Mouse (Mus musculus) hindbrain, embryonic 16.5 days (tissue): ENCODE measurements around the gene Slc25a39. TPM values are rescaled to one million over a fixed set of nuclear protein-coding genes. Genes with fewer than 3 reads are reported as not detected.

ENCODE experiments used
- ATAC-seq: fragments of 200-750 bp; cut with Nextera tagmentation; 2 replicates; pipeline ENCODE4 v1.8.0; 2017; ENCODE audit warnings: moderate TSS enrichment, moderate library complexity
- H3K27ac ChIP-seq: fragments of 300-500 bp; sonication (generic); 2 replicates; pipeline ENCODE4 v1.5.1; 2014; ENCODE audit warnings: low read depth, mild to moderate bottlenecking, control low read depth, low read length, moderate library complexity
- H3K27me3 ChIP-seq: fragments of 300-500 bp; sonication (generic); replicated peaks from 2 replicates; pipeline ENCODE4 v1.6.1; 2014; ENCODE audit warnings: low read length; ENCODE audit not compliant: control insufficient read depth, insufficient read depth
- H3K36me3 ChIP-seq: fragments of 300-500 bp; sonication (generic); 2 replicates; pipeline ENCODE4 v1.6.1; 2014; ENCODE audit warnings: mild to moderate bottlenecking, low read length, moderate library complexity, mixed read lengths; ENCODE audit not compliant: control insufficient read depth, insufficient read depth
- H3K4me1 ChIP-seq: fragments of 300-500 bp; sonication (generic); 2 replicates; pipeline ENCODE4 v1.6.1; 2014; ENCODE audit warnings: low read depth, low read length; ENCODE audit not compliant: control insufficient read depth, insufficient read depth
- H3K4me2 ChIP-seq: fragments of 300-500 bp; sonication (generic); 2 replicates; pipeline ENCODE4 v1.6.1; 2014; ENCODE audit warnings: mild to moderate bottlenecking, low read length, control low read depth, moderate library complexity
- H3K4me3 ChIP-seq: fragments of 300-500 bp; sonication (generic); 2 replicates; pipeline ENCODE4 v1.5.1; 2014; ENCODE audit warnings: mild to moderate bottlenecking, low read length, control low read depth, moderate library complexity
- H3K9ac ChIP-seq: fragments of 300-500 bp; sonication (generic); 2 replicates; pipeline ENCODE4 v1.6.1; 2014; ENCODE audit warnings: low read depth, mild to moderate bottlenecking, control low read depth, low read length, moderate library complexity
- H3K9me3 ChIP-seq: fragments of 300-500 bp; sonication (generic); 2 replicates; pipeline ENCODE4 v1.6.1; 2014; ENCODE audit warnings: mild to moderate bottlenecking, low read length, moderate library complexity; ENCODE audit not compliant: control insufficient read depth
- WGBS: fragments of 180-500 bp; shearing (Covaris S2); extraction: QIAGEN DNeasy Blood & Tissue Kit; methylation state at CpG from one replicate; pipeline ENCODE4 v1.1.7; 2014; 5-methylcytosine and 5-hydroxymethylcytosine counted together
- polyA plus RNA-seq: library from polyadenylated mRNA; unstranded; fragments of >200 nt; fragmentation: Nextera tagmentation; extraction: Ambion mirVana; gene quantifications from 2 replicates; pipeline ENCODE4 v1.2.1, GENCODE M21; 2015

Slc25a39 gene
- polyA plus RNA-seq, 1 experiment from 2014 or later: 187 TPM

DNA sequence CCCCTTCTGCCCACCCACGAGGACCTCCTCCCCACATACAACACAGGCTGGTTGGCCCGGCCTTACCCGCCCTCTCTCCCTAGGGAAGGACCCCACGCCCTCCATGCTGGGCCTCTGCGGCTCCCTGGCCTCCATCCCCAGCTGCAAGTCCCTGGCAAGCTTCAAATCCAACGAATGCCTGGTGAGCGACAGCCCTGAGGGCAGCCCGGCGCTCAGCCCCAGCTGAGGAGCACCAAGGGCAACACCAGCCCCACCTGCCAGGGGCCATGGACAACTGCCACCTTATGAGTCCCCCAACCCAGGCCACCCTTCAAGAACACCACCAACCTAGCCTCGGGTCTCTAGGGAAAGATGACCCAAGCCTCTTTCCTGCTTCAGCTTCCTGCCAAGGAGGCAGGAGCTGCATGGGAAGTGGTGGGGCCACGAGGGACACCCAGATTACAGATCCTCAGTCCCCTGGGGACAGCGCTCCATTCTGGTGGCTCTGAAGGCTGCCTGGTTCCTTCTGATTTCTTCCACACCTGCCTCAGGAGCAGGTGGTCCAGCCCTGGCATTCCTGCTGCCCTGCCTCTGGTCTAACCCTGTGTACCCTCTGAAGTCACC, 5.7 kb downstream of the Slc25a39 start:
- H3K27ac ChIP-seq: no peak overlapping the region
- no peak for ATAC-seq
- peaks cover 33% of the 10 kb centered on the region for H3K4me1 ChIP-seq
- 41% methylated on average over 12 of the region's 12 CpGs for WGBS
- H3K9me3 ChIP-seq: no peaks in the 10 kb centered on the region
- no peak overlapping the region for H3K4me2 ChIP-seq
- H3K36me3 ChIP-seq: peaks cover 39% of the 10 kb centered on the region
- H3K4me3 ChIP-seq: no peak overlapping the region
- H3K27me3 ChIP-seq: no peaks in the 10 kb centered on the region
- H3K9ac ChIP-seq: no peak overlapping the region

GRCm38 (mm10) chr11:102400513-102401084, 7.1 kb downstream of the Slc25a39 start:
- no peaks in the 10 kb centered on the region for H3K9me3 ChIP-seq
- H3K27me3 ChIP-seq: no peaks in the 10 kb centered on the region
- H3K4me3 ChIP-seq: no peak overlapping the region
- H3K4me2 ChIP-seq: no peak overlapping the region
- H3K9ac ChIP-seq: no peak overlapping the region
- WGBS: 39% methylated on average over 12 of the region's 12 CpGs
- peaks cover 39% of the 10 kb centered on the region for H3K36me3 ChIP-seq
- H3K27ac ChIP-seq: no peak overlapping the region
- ATAC-seq: no peak
- H3K4me1 ChIP-seq: peaks cover 35% of the 10 kb centered on the region

DNA sequence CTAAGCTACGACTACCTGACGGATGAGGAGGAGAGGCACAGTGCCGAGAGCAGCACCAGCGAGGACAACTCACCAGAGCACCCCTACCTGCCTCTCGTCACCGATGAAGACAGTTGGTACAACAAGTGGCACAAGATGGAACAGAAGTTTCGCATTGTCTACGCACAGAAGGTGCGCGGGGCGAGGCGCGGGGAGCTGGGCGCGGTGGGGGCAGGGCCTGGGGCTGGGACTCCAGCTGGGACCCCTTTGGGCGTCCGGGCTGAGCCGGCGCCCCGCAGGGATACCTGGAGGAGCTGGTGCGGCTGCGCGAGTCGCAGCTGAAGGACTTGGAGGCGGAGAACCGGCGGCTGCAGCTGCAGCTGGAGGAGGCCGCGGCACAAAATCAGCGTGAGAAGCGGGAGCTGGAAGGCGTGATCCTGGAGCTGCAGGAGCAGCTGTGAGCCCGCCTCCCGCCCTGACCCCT, 8.1 kb downstream of the Slc25a39 start:
- H3K9ac ChIP-seq: no peak overlapping the region
- H3K4me3 ChIP-seq: no peak overlapping the region
- no peak overlapping the region for H3K27ac ChIP-seq
- 5% methylated on average over 33 of the region's 34 CpGs for WGBS
- H3K4me2 ChIP-seq: peak overlapping the region; percentile 24
- peaks cover 38% of the 10 kb centered on the region for H3K4me1 ChIP-seq
- H3K36me3 ChIP-seq: peaks cover 39% of the 10 kb centered on the region
- no peaks in the 10 kb centered on the region for H3K9me3 ChIP-seq
- H3K27me3 ChIP-seq: no peaks in the 10 kb centered on the region
- no peak for ATAC-seq

GRCm38 (mm10) chr11:102399107-102399506, 8.6 kb downstream of the Slc25a39 start:
- Histone ChIP-seq H3K9ac (no peak overlapping the region), H3K36me3 (peaks cover 36% of the 10 kb centered on the region), H3K27ac (no peak overlapping the region), H3K4me1 (peaks cover 41% of the 10 kb centered on the region), H3K4me2 (no peak overlapping the region), H3K4me3 (no peak overlapping the region), H3K9me3 (no peaks in the 10 kb centered on the region), H3K27me3 (no peaks in the 10 kb centered on the region)
- ATAC-seq: no peak
- 22% methylated on average over 15 of the region's 15 CpGs for WGBS

DNA sequence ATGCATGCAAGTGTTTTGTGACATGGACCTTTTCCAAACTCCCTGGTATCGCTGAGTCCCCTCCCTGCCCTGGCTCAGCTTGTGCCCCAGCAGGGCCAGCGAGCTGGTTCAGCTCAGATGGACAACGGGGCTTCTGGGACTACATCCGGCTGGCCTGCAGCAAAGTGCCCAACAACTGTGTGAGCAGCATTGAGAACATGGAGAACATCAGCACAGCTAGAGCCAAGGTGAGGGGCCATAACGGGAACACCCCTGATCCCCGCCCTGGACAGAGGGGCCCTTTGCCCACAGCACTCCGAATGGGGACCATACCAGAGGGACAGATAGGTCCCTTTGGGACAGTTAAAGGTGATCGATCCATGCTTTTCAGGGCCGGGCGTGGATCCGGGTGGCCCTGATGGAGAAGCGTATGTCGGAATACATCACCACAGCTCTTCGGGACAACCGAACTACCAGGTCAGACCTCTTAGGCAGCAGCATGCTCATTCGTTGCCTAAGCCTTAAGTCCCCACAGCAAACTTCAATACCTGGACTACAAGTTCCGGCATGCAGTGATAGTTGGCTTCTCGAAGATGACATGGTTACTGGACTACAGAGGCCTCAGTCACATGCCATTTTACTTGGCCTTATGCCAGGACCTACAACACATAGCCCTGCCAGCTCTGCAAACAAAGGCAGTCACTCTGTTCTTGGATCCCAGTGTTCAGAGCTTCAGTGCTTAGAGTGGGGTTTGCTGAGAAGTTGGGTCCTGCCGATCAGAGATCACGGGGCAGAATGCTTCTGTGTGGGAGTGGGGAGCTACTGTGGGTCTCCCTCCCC, 9.5 kb downstream of the Slc25a39 start:
- H3K27ac ChIP-seq: no peak overlapping the region
- H3K36me3 ChIP-seq: peaks cover 28% of the 10 kb centered on the region
- H3K9ac ChIP-seq: no peak overlapping the region
- no peaks in the 10 kb centered on the region for H3K27me3 ChIP-seq
- no peak overlapping the region for H3K4me3 ChIP-seq
- no peak for ATAC-seq
- 72% methylated on average over 20 of the region's 20 CpGs for WGBS
- no peak overlapping the region for H3K4me2 ChIP-seq
- peaks cover 41% of the 10 kb centered on the region for H3K4me1 ChIP-seq
- H3K9me3 ChIP-seq: no peaks in the 10 kb centered on the region

- H3K27ac ChIP-seq: no peak overlapping the region
- H3K9ac ChIP-seq: peak overlapping the region; percentile 29
- no peak for ATAC-seq
- peak overlapping the region; percentile 78 for H3K4me2 ChIP-seq
- H3K4me3 ChIP-seq: no peak overlapping the region; the same call in 1 of the 2 replicates
- H3K9me3 ChIP-seq: no peaks in the 10 kb centered on the region
- peaks cover 13% of the 10 kb centered on the region for H3K36me3 ChIP-seq
- no peaks in the 10 kb centered on the region for H3K27me3 ChIP-seq
- peaks cover 47% of the 10 kb centered on the region for H3K4me1 ChIP-seq
- WGBS: 61% methylated on average over 7 of the region's 7 CpGs
Observed at GRCm38 (mm10) chr11:102396671-102397141, 11.0 kb downstream of the Slc25a39 start.

DNA sequence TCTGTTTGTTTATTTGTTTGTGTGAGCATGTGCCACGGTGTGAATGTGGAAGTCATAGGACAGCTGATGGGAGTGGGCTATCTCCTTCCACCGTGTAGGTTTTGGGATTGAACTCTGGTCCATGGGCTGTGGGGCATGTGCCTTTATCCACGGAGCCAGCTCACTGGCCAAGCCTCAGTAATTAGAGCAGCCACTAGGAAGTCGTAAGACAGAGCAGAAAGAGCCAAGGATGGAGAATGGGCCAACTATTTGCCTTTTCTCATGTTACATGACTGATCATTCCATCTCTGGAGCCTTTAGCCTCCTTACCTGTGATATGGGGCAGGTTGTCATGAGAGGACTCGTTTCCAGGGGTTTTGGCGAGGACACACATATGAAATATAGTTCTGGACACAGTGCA, 11.5 kb downstream of the Slc25a39 start:
- Histone ChIP-seq H3K4me1 (peaks cover 47% of the 10 kb centered on the region), H3K4me3 (no peak overlapping the region; the same call in 1 of the 2 replicates), H3K4me2 (peak overlapping the region; percentile 78), H3K36me3 (peaks cover 11% of the 10 kb centered on the region; the same call in 1 of the 2 replicates), H3K9me3 (no peaks in the 10 kb centered on the region), H3K9ac (peak overlapping the region; percentile 29), H3K27me3 (no peaks in the 10 kb centered on the region), H3K27ac (no peak overlapping the region)
- WGBS: 55% methylated on average over 6 of the region's 6 CpGs
- ATAC-seq: no peak

DNA sequence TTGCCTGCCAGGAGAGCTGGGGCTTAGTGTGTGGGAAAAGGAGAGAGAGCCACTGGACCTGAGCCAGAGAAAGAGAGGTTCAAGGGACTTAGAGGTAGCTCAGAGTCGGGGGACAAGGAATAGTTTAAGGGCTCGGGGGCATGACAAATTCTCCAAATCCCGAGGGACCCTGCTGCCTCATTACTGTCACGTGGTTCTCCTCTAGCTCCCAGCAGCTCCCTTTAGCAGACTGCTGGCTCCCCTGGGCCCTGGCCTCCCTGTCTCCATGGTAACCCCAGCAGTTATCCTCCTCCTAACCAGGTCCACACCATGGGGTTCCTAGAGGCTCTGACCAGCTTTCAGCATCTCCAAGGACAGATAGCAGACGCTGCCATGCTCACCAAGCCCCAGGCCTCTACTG, 12.5 kb downstream of the Slc25a39 start:
- Histone ChIP-seq H3K9ac (peak overlapping the region; percentile 91), H3K4me3 (peak overlapping the region; percentile 87), H3K9me3 (no peaks in the 10 kb centered on the region), H3K27me3 (no peaks in the 10 kb centered on the region), H3K36me3 (peaks cover 10% of the 10 kb centered on the region; the same call in 1 of the 2 replicates), H3K4me2 (peak overlapping the region; percentile 78), H3K27ac (peak overlapping the region; percentile 70), H3K4me1 (peaks cover 47% of the 10 kb centered on the region)
- under 1% methylated on average over 5 of the region's 5 CpGs for WGBS
- ATAC-seq: no peak
